Mouse (Mus musculus) erythroblast, embryonic 14.5 days (primary cell): Measurements from ENCODE around the gene Wbp1. TPM values are rescaled to one million over a fixed set of nuclear protein-coding genes. Genes with fewer than 3 reads are reported as not detected.

Experiments
- H3K27me3 ChIP-seq: 2 replicates; pipeline ENCODE4 v1.6.1; 2012; ENCODE audit warnings: inconsistent platforms; ENCODE audit not compliant: control insufficient read depth
- H3K36me3 ChIP-seq: 2 replicates; pipeline ENCODE4 v1.6.1; 2012; ENCODE audit warnings: mild to moderate bottlenecking, inconsistent platforms; ENCODE audit not compliant: control insufficient read depth
- H3K4me1 ChIP-seq: 2 replicates; pipeline ENCODE4 v1.6.1; 2012; ENCODE audit warnings: inconsistent platforms; ENCODE audit not compliant: control insufficient read depth
- H3K4me3 ChIP-seq: replicated peaks from 2 replicates; pipeline ENCODE3; 2012; ENCODE audit warnings: moderate library complexity, mild to moderate bottlenecking, inconsistent platforms
- H3K9me3 ChIP-seq: 2 replicates; pipeline ENCODE4 v1.6.1; 2012; ENCODE audit warnings: low read length, inconsistent platforms, mixed read lengths; ENCODE audit not compliant: control insufficient read depth
- GATA1 ChIP-seq: IDR thresholded peaks from 2 replicates; pipeline ENCODE4 v1.6.1; 2012; ENCODE audit warnings: low read length, inconsistent platforms, mixed read lengths
- TAL1 ChIP-seq: IDR thresholded peaks from 3 replicates; pipeline ENCODE4 v1.6.1; 2012; ENCODE audit warnings: low read length, inconsistent platforms, mixed read lengths
- polyA plus RNA-seq: library from polyadenylated mRNA; stranded (reverse); fragments of >175 nt; gene quantifications from 2 replicates; pipeline ENCODE4 v1.2.3, GENCODE M21; 2012

Gene Wbp1
- polyA plus RNA-seq, 1 experiment = 16.2 TPM

DNA sequence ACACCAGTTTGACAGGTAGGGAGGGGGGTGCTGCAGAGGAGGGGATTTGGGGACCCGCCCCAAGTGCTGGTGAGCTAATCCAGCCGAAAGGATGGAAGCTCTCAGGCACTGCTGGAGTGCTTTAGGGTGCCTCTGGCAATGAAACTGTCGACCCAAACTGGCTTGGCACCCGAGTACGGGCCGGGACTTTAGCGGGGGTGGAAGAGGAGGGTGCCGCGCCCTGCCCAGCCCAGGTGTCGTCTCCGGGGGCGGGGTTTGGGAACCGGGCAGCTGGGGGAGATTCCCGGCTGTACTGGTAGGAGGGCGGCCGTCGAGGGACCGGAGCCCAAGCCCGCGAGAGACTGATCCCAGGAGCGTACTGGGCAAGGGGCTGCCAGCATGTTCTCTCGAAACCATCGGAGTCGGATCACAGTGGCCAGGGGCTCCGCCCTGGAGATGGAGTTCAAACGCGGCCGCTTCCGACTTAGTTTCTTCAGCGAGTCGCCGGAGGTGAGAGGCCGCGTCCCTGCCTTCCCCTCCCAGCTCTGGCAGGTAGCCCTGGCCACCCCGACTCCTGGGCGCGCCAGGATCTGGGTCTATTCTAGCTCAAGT is 14.3 kb upstream of the Wbp1 start:
- Histone ChIP-seq H3K36me3 (no peaks in the 10 kb centered on the region; the same call in 1 of the 2 replicates), H3K9me3 (no peaks in the 10 kb centered on the region), H3K4me3 (peak overlapping the region; percentile 56), H3K27me3 (peaks cover 70% of the 10 kb centered on the region), H3K4me1 (peaks cover 26% of the 10 kb centered on the region)
- TF ChIP-seq GATA1 (no peak), TAL1 (no peak)

DNA sequence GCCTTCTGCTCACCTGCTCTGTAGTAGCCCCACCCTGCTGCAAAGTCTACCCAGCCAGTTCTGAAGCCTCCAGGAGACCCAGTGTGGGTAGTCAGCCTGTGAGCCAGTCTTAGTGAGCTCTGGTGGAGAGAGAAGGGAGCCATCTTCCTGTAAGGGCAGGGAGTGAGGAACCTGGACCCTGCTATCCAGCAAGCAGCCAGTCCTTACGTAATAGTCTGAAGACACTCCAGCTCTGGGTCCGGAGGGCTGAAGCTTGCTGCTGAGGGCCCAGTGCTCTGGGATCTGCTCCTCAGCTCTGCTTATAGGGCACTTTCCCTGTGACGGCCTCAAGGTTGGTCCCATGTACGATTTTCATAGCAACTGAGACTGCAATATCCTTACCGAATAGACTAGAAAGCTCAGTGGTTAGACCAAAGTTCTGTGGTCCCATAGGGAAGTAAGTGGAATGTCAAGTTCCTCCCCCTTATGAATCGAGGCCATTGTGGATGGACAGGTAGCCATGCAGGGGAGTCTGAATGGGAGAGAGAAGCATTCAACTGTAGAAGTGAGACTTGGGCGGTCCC is 13.7 kb upstream of the Wbp1 start, which contains the start of gene Rtkn:
Gene Rtkn, plus strand, starts transcription at position 513 of the 563 bp plus-strand sequence.
- peak within 1 kb of the TSS; percentile 56 for H3K4me3 ChIP-seq
- H3K36me3 ChIP-seq = no peaks in the 10 kb centered on the region; the same call in 1 of the 2 replicates
- peaks cover 66% of the 10 kb centered on the region for H3K27me3 ChIP-seq
- no peak for TF ChIP-seq TAL1
- TF ChIP-seq GATA1 = no peak
- no peaks in the 10 kb centered on the region for H3K9me3 ChIP-seq
- H3K4me1 ChIP-seq = peaks cover 26% of the 10 kb centered on the region

DNA sequence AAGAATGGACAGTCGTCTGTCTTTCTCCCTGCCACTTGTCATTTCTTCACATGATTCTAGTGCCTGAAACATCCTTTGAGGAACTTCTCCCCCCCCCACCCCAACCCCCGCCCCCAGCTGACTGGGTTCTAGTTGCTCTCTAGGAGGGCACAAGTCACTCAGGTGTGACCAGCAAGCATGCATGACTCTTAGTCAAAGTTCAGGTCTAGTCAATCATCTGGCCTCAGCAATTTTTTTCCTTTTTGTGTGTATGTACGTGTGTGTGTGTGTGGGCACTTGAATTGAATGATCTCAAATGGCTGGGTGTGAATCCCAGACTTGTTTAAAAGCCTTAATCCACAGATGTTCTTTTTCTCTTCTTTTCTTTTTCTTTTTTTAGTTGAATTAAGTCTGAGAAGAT is 12.9 kb upstream of the Wbp1 start:
- H3K9me3 ChIP-seq = no peaks in the 10 kb centered on the region
- TF ChIP-seq GATA1 (no peak), TAL1 (no peak)
- no peak overlapping the region for H3K4me3 ChIP-seq
- H3K36me3 ChIP-seq = no peaks in the 10 kb centered on the region
- peaks cover 26% of the 10 kb centered on the region for H3K4me1 ChIP-seq
- peaks cover 58% of the 10 kb centered on the region for H3K27me3 ChIP-seq

DNA sequence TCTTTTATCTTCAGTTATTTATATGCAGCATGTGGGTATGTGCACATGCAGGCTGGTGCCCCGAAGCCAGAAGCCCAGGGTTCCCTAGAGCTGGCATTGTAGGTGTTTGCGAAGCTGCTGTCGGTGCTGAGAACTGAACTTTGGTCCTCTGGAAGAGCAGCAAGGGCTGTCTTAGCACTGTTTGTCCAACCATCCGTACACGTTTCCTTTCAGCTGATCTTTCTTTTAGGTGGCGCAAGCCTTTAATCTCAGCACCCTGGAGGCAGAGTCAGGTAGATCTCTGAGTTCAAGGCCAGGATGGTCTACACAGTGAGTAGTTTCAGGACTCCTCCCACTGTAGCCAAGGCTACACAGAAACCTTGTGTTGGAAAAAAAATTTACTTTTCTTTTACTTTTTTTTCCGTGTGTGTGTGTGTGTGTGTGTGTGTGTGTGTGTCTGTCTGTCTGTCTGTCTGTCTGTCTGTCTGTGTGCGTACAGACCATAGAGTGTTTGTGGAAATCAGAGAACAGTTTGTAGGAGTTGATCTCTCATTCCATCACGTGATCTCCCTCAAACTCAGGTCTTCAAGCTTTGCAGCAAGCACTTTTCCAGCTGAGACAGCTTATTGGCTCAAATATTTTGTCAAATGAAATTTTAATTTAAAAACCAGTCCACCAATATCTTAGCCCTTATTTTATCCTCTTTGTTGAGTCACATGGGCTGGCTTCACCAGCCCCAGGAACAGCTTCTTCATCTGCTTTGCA is 11.0 kb upstream of the Wbp1 start:
- Histone ChIP-seq H3K36me3 (no peaks in the 10 kb centered on the region), H3K4me1 (peaks cover 18% of the 10 kb centered on the region), H3K27me3 (peaks cover 43% of the 10 kb centered on the region), H3K4me3 (no peak overlapping the region), H3K9me3 (no peaks in the 10 kb centered on the region)
- TF ChIP-seq GATA1 (no peak), TAL1 (no peak)

DNA sequence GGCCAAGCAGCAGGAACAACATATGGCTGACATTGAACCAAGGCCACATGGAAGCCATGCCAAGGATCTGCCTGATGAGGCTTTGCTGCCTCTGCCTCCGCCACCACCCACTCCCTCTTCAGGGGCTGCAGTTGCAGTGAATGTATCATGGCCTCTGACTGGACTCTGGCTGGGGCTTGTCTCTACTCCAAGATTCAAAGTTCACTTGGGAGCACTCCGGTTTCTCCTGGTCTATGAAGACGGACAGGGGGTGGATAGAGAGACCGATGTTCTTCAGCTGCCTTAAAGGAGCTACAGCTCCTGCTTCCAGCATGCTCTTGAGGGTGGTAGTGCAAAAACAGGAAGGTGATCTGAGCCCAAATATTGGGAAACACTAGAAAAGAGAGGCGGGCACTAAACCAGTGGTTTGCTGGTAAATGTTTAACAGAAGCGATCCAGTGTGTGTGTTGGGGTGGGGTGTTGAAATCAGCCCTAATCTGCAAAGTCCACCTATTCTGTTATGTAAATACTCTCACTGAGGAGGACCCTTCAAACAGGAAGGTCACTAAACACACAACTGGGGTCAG is 10.2 kb upstream of the Wbp1 start:
- Histone ChIP-seq H3K9me3 (no peaks in the 10 kb centered on the region), H3K36me3 (no peaks in the 10 kb centered on the region), H3K4me3 (no peak overlapping the region), H3K27me3 (peaks cover 35% of the 10 kb centered on the region), H3K4me1 (peaks cover 10% of the 10 kb centered on the region)
- TF ChIP-seq GATA1 = no peak
- no peak for TF ChIP-seq TAL1

DNA sequence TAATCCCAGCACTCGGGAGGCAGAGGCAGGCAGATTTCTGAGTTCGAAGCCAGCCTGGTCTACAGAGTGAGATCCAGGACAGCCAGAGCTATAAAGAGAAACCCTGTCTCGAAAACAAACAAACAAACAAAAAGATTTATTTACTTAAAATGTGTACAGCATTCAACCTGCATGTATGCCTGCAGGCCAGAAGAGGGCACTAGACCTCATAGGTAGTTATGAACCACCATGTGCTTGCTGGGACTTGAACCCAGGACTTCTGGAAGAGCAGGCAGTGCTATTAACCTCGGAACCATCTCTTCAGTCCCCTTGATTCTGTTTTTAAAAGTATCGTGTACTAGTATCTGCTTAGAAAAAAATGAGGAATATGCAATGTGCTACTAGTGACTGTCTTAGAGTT is 6.1 kb upstream of the Wbp1 start:
- peaks cover 33% of the 10 kb centered on the region for H3K4me1 ChIP-seq
- TF ChIP-seq TAL1 = no peak
- no peak for TF ChIP-seq GATA1
- H3K36me3 ChIP-seq = peaks cover 15% of the 10 kb centered on the region
- H3K9me3 ChIP-seq = no peaks in the 10 kb centered on the region
- H3K4me3 ChIP-seq = no peak overlapping the region
- H3K27me3 ChIP-seq = peaks cover 5% of the 10 kb centered on the region

DNA sequence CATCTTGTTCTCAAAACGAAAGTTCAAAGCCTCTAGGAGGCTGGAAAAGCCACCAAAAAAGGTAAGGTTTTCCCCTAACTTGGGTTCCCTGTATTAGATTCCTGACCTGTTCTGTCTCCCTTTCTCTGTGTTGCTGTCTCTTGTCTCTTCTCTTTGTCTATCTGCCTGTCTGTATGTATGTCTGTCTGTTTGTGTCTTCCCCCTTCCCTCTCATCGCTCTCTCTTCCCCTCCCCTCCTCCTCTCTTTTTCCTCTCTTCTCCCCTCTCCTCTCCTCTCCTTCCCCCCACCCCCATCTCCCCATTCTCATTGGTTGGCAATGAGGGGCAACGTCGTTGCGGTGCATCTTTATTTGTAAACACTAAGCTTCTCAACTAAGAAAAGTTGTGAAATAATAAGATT is 4.0 kb upstream of the Wbp1 start, which contains the start of gene Ino80b:
Gene Ino80b, minus strand, starts transcription at position 101 of the 400 bp plus-strand sequence.
- TF ChIP-seq GATA1 (no peak), TAL1 (no peak)

DNA sequence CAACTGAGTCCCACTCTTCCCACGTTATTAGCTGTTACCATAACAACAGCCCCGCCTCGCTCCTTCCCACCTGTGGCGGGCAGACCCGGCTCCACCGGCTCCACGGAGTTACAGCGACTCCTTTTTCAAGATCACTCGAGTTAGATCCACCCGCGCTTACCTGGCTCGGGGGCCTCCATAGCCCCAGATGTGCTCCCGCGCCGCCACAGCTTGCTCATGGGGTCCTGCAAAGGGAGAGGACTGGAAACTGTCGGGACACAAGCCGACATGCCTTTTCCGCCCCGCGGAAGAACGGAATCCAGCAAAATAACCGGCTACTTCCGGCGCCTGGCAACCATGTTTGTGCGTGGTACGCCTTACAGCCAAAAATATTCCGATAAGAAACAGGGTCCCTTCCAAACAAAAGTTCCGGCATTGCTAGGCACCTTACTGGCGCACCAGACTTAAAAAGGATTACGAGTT is 3.5 kb upstream of the Wbp1 start:
- TF ChIP-seq GATA1 (no peak), TAL1 (no peak)
- no peaks in the 10 kb centered on the region for H3K9me3 ChIP-seq
- H3K4me3 ChIP-seq = peak overlapping the region; percentile 80
- no peaks in the 10 kb centered on the region for H3K27me3 ChIP-seq
- H3K36me3 ChIP-seq = peaks cover 20% of the 10 kb centered on the region
- H3K4me1 ChIP-seq = peaks cover 55% of the 10 kb centered on the region

More for the DNA sequence above, 4.0 kb upstream of the Wbp1 start, which contains the start of gene Ino80b:
- Histone ChIP-seq H3K9me3 (no peaks in the 10 kb centered on the region), H3K4me3 (peak within 1 kb of the TSS; percentile 80), H3K4me1 (peaks cover 50% of the 10 kb centered on the region), H3K27me3 (no peaks in the 10 kb centered on the region), H3K36me3 (peaks cover 16% of the 10 kb centered on the region)

DNA sequence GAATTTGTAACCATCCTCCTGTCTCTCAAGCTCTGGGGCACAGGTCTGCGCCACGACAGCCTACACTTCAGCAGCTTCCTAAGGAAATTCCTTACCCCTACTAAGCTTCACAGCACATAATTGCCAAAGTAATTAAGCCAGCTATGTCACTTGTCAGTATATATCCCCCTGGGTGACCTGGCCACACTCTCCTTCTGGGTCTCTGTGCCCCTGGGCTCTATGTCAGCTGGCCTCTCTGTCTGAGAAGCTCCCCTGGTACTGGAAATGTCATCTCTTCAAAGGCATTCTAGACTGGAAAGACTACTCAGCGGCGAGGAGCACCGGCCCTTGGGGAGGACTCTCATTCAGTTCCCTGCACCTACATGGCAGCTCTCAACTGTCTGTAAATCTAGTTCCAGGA is 1.6 kb upstream of the Wbp1 start:
- peaks cover 74% of the 10 kb centered on the region for H3K4me1 ChIP-seq

More for the DNA sequence above, 1.6 kb upstream of the Wbp1 start:
- Histone ChIP-seq H3K27me3 (no peaks in the 10 kb centered on the region), H3K9me3 (no peaks in the 10 kb centered on the region), H3K4me3 (peak overlapping the region; percentile 86), H3K36me3 (peaks cover 39% of the 10 kb centered on the region)
- no peak for TF ChIP-seq TAL1
